Comparison of ENCODE assay signal across 19 mouse cellular contexts in genomic region chr8:79679005-79679404, GRCm38 (mm10). TPM values are rescaled to one million over a fixed set of nuclear protein-coding genes. Genes with fewer than 3 reads are reported as not detected.
A peak's percentile ranks its signal among the peaks of the same experiment; 100 is the strongest.
DNase-seq lines count a peak whose midpoint lies in the region; ATAC-seq and TF ChIP-seq lines count a peak whose summit lies in the region.
"Had no signal": no experiment of that assay in that cellular context is flagged by ENCODE, and none has a peak within 500 bp of the region (broad histone marks: within the 10 kb centered on the region; RNA-seq: fewer than 3 reads in every experiment).

No protein-coding gene starts in this region.

- no peak for DNase-seq in limb, embryonic 10.5 days (ENCODE audit: low spot score)
- DNase-seq in MN1 (ENCODE audit: low spot score) = peak; percentile 44
- DNase-seq in gastrocnemius, postnatal 25 days = no peak
- no peak for DNase-seq in heart, adult 8-10 months (ENCODE audit: low spot score)
- DNase-seq: adrenal gland, postnatal 25 days; kidney, adult 18-20 months; kidney, postnatal 4 days; lung, postnatal 10 days had no signal

- no peak overlapping the region for H3K4me2 ChIP-seq in limb, embryonic 12.5 days
- H3K4me2 ChIP-seq in myocyte (ENCODE audit: low read depth) = peak overlapping the region; percentile 41
- H3K4me2 ChIP-seq in midbrain, embryonic 13.5 days (replicated peaks) = no peak overlapping the region
- H3K4me2 ChIP-seq: hindbrain, embryonic 14.5 days; liver, embryonic 11.5 days; midbrain, embryonic 15.5 days; neural tube, embryonic 12.5 days had no signal

- ATAC-seq in limb, embryonic 12.5 days (ENCODE audit: insufficient number of reproducible peaks, insufficient read depth, low FRiP score, low TSS enrichment, low read depth) = no peak
- ATAC-seq in granulocyte monocyte progenitor cell, adult 5-6 weeks (replicated peaks; ENCODE audit: poor library complexity, severe bottlenecking) = peak; percentile 83
- no peak for ATAC-seq in midbrain, embryonic 13.5 days
- ATAC-seq: CD4-positive, CD25-positive, alpha-beta regulatory T cell, adult 4 months; forebrain, embryonic 16.5 days; midbrain, embryonic 15.5 days had no signal

- 0 out of 2 replicates have a peak, but pooled peaks cover 5% of the 10 kb centered on the region for H3K4me1 ChIP-seq in limb, embryonic 12.5 days (replicated peaks)
- peaks cover 11% of the 10 kb centered on the region for H3K4me1 ChIP-seq in limb, embryonic 10.5 days
- H3K4me1 ChIP-seq in midbrain, embryonic 13.5 days (replicated peaks) = peaks cover 6% of the 10 kb centered on the region

- no peak overlapping the region for H3K9ac ChIP-seq in limb, embryonic 12.5 days (replicated peaks)
- no peak overlapping the region for H3K9ac ChIP-seq in midbrain, embryonic 13.5 days (replicated peaks)
- H3K9ac ChIP-seq: hindbrain, embryonic 14.5 days; midbrain, embryonic 15.5 days; neural tube, embryonic 12.5 days had no signal

- H3K79me2 ChIP-seq in myocyte (ENCODE audit: control insufficient read depth, insufficient read depth) = no peaks in the 10 kb centered on the region

- no peak for TF ChIP-seq POLR2A in myocyte (IDR thresholded peaks at IDR 0.05; ENCODE audit: insufficient read length, low read depth)

- H3K36me3 ChIP-seq in limb, embryonic 12.5 days = peaks cover 28% of the 10 kb centered on the region
- H3K36me3 ChIP-seq in limb, embryonic 10.5 days = peaks cover 66% of the 10 kb centered on the region
- peaks cover 43% of the 10 kb centered on the region for H3K36me3 ChIP-seq in myocyte (ENCODE audit: control insufficient read depth, insufficient read depth)
- H3K36me3 ChIP-seq in midbrain, embryonic 13.5 days = peaks cover 34% of the 10 kb centered on the region

- no peaks in the 10 kb centered on the region for H3K9me3 ChIP-seq in limb, embryonic 12.5 days
- H3K9me3 ChIP-seq in limb, embryonic 10.5 days (replicated peaks) = no peaks in the 10 kb centered on the region
- H3K9me3 ChIP-seq in midbrain, embryonic 13.5 days = no peaks in the 10 kb centered on the region
- H3K9me3 ChIP-seq: midbrain, embryonic 15.5 days; neural tube, embryonic 12.5 days had no signal

- no peak overlapping the region for H3K4me3 ChIP-seq in limb, embryonic 12.5 days (replicated peaks)
- H3K4me3 ChIP-seq in limb, embryonic 10.5 days = no peak overlapping the region
- no peak overlapping the region for H3K4me3 ChIP-seq in myocyte
- H3K4me3 ChIP-seq in midbrain, embryonic 13.5 days (replicated peaks) = no peak overlapping the region
- H3K4me3 ChIP-seq: left cerebral cortex, adult 2 months; midbrain, embryonic 15.5 days; neural tube, embryonic 12.5 days had no signal

- H3K27ac ChIP-seq in limb, embryonic 12.5 days = 0 out of 2 replicates have a peak overlapping the region, but pooled peaks have one; percentile 17
- no peak overlapping the region for H3K27ac ChIP-seq in limb, embryonic 10.5 days
- no peak overlapping the region for H3K27ac ChIP-seq in midbrain, embryonic 13.5 days
- H3K27ac ChIP-seq: hindbrain, embryonic 14.5 days; left cerebral cortex, adult 2 months; midbrain, embryonic 15.5 days; neural tube, embryonic 12.5 days had no signal

- 56% methylated on average over 5 of the region's 5 CpGs for WGBS in limb, embryonic 12.5 days
- WGBS in limb, embryonic 10.5 days = 67% methylated on average over 5 of the region's 5 CpGs
- 72% methylated on average over 5 of the region's 5 CpGs for WGBS in midbrain, embryonic 13.5 days

- no peaks in the 10 kb centered on the region for H3K27me3 ChIP-seq in limb, embryonic 12.5 days
- H3K27me3 ChIP-seq in limb, embryonic 10.5 days (ENCODE audit: low read depth, poor library complexity, severe bottlenecking) = no peaks in the 10 kb centered on the region
- H3K27me3 ChIP-seq in myocyte (ENCODE audit: control insufficient read depth, insufficient read depth, insufficient read length) = no peaks in the 10 kb centered on the region
- no peaks in the 10 kb centered on the region for H3K27me3 ChIP-seq in midbrain, embryonic 13.5 days
- H3K27me3 ChIP-seq: midbrain, embryonic 15.5 days; neural tube, embryonic 12.5 days had no signal

- no peak overlapping the region for H3ac ChIP-seq in myocyte (ENCODE audit: control insufficient read depth, insufficient read length)

TF ChIP-seq in myocyte, 11 proteins besides CTCF, POLR2A, EP300 and RAD21:
- TF ChIP-seq SRF (IDR thresholded peaks at IDR 0.05; ENCODE audit: control insufficient read depth, insufficient read length, low read depth) (no peak), MYOD1 (IDR thresholded peaks at IDR 0.05; ENCODE audit: control insufficient read depth in 1 of 3, insufficient read length in 2 of 3, low read depth in 2 of 3) (peak in 1 of 3 experiments; percentile 39), POLR2AphosphoS2 (IDR thresholded peaks at IDR 0.05; ENCODE audit: insufficient read length, low read depth) (peak; percentile 49), MYOG (IDR thresholded peaks at IDR 0.05; ENCODE audit: control insufficient read depth in 1 of 3, insufficient read depth in 1 of 3, insufficient read length in 2 of 3, low read depth in 2 of 3) (peak in 1 of 3 experiments; percentile 9)

RNA-seq across cellular contexts. Expression of gene Abce1, which starts 32.5 kb away (rescaled TPM):
- 112 and 123 TPM in 2 replicates for polyA plus RNA-seq in limb, embryonic 12.5 days (2016; fragmentation: Nextera tagmentation; extraction: Ambion mirVana)
- polyA plus RNA-seq in limb, embryonic 10.5 days (2016; fragmentation: Nextera tagmentation; extraction: Ambion mirVana) = 136 and 143 TPM in 2 replicates
- 163 and 166 TPM in 2 replicates for total RNA-seq in granulocyte monocyte progenitor cell, adult 5-6 weeks (2014; fragmentation: Nextera tagmentation)
- 208 and 248 TPM in 2 replicates for total RNA-seq in granulocyte monocyte progenitor cell, adult 5-6 weeks (2017)
- 27.8 TPM for polyA plus RNA-seq in myocyte (2012; fragmentation: generic; extraction: Trizol)
- polyA plus RNA-seq in midbrain, embryonic 13.5 days (2015; fragmentation: Nextera tagmentation; extraction: Ambion mirVana) = 83.5 and 87.0 TPM in 2 replicates
- total RNA-seq in gastrocnemius, postnatal 25 days (2021) = 10 to 100 TPM; 43.7 to 45.5 TPM
- 10 to 100 TPM; 40.1 to 44.4 (median 43.3) TPM for total RNA-seq in heart, adult 8-10 months (2022)

RNA-seq across cellular contexts. Expression of gene Anapc10, which starts 32.6 kb away (rescaled TPM):
- 38.4 and 39.3 TPM in 2 replicates for polyA plus RNA-seq in limb, embryonic 12.5 days (2016; fragmentation: Nextera tagmentation; extraction: Ambion mirVana)
- polyA plus RNA-seq in limb, embryonic 10.5 days (2016; fragmentation: Nextera tagmentation; extraction: Ambion mirVana) = 38.3 and 42.5 TPM in 2 replicates
- total RNA-seq in granulocyte monocyte progenitor cell, adult 5-6 weeks (2014; fragmentation: Nextera tagmentation) = 16.7 and 18.7 TPM in 2 replicates
- total RNA-seq in granulocyte monocyte progenitor cell, adult 5-6 weeks (2017) = 13.5 and 15.8 TPM in 2 replicates
- 7.7 TPM for polyA plus RNA-seq in myocyte (2012; fragmentation: generic; extraction: Trizol)
- polyA plus RNA-seq in midbrain, embryonic 13.5 days (2015; fragmentation: Nextera tagmentation; extraction: Ambion mirVana) = 41.3 and 44.5 TPM in 2 replicates
- 1 to 10 TPM; 3.8 to 4.6 TPM for total RNA-seq in gastrocnemius, postnatal 25 days (2021)
- total RNA-seq in heart, adult 8-10 months (2022) = 1 to 10 TPM; 3.0 to 4.7 (median 4.2) TPM

RNA-seq across cellular contexts. Expression of gene Otud4, which starts 39.6 kb away (rescaled TPM):
- 15.8 and 19.8 TPM in 2 replicates for polyA plus RNA-seq in limb, embryonic 12.5 days (2016; fragmentation: Nextera tagmentation; extraction: Ambion mirVana)
- 15.4 and 16.6 TPM in 2 replicates for polyA plus RNA-seq in limb, embryonic 10.5 days (2016; fragmentation: Nextera tagmentation; extraction: Ambion mirVana)
- 77.1 and 77.9 TPM in 2 replicates for total RNA-seq in granulocyte monocyte progenitor cell, adult 5-6 weeks (2014; fragmentation: Nextera tagmentation)
- total RNA-seq in granulocyte monocyte progenitor cell, adult 5-6 weeks (2017) = 70.8 and 81.2 TPM in 2 replicates
- polyA plus RNA-seq in myocyte (2012; fragmentation: generic; extraction: Trizol) = 6.0 TPM
- 10.5 and 11.0 TPM in 2 replicates for polyA plus RNA-seq in midbrain, embryonic 13.5 days (2015; fragmentation: Nextera tagmentation; extraction: Ambion mirVana)
- total RNA-seq in gastrocnemius, postnatal 25 days (2021) = 10 to 100 TPM; 39.2 to 39.7 TPM
- 10 to 100 TPM; 44.8 to 53.7 (median 46.0) TPM for total RNA-seq in heart, adult 8-10 months (2022)
